Mouse (Mus musculus): Measurements from ENCODE around the gene Alkbh5.
"Not testable (repeated sequence)": the region's sequence is repeated elsewhere in the genome, so short reads cannot be mapped to it uniquely, and the experiment has no call there.

The Alkbh5 gene

GRCm38 (mm10) chr11:60538371-60539281, 2.4 kb downstream of the Alkbh5 start:
- H3K4me1 ChIP-seq (replicated peaks; ENCODE audit: low read depth, low read length), result peaks cover 59% of the 10 kb centered on the region
- no peaks in the 10 kb centered on the region for H3K27me3 ChIP-seq (ENCODE audit: insufficient read depth, low read length)
- H3K36me3 ChIP-seq (ENCODE audit: insufficient read depth, low read length), result peaks cover 46% of the 10 kb centered on the region
- H3K4me3 ChIP-seq (replicated peaks; ENCODE audit: low read length), result peak overlapping the region; percentile 96
- TF ChIP-seq CTCF (conservative IDR thresholded peaks at IDR 0.05; ENCODE audit: low read length) (no peak), POU5F1 (IDR thresholded peaks at IDR 0.05; ENCODE audit: borderline replicate concordance, low read length) (no peak), NANOG (IDR thresholded peaks at IDR 0.05; ENCODE audit: borderline replicate concordance, low read length) (no peak)
- no peaks in the 10 kb centered on the region for H3K9me3 ChIP-seq (ENCODE audit: low read length)

GRCm38 (mm10) chr11:60539540-60539939, 3.4 kb downstream of the Alkbh5 start:
- TF ChIP-seq POU5F1 (IDR thresholded peaks at IDR 0.05; ENCODE audit: borderline replicate concordance, low read length) (no peak), CTCF (conservative IDR thresholded peaks at IDR 0.05; ENCODE audit: low read length) (no peak)

GRCm38 (mm10) chr11:60540002-60540610, 3.9 kb downstream of the Alkbh5 start:
- TF ChIP-seq NANOG (IDR thresholded peaks at IDR 0.05; ENCODE audit: borderline replicate concordance, low read length) (no peak), POU5F1 (IDR thresholded peaks at IDR 0.05; ENCODE audit: borderline replicate concordance, low read length) (no peak), CTCF (conservative IDR thresholded peaks at IDR 0.05; ENCODE audit: low read length) (no peak)
- H3K9me3 ChIP-seq (ENCODE audit: low read length), result no peaks in the 10 kb centered on the region
- H3K4me3 ChIP-seq (replicated peaks; ENCODE audit: low read length), result peak overlapping the region; percentile 96
- H3K4me1 ChIP-seq (replicated peaks; ENCODE audit: low read depth, low read length), result peaks cover 64% of the 10 kb centered on the region
- peaks cover 60% of the 10 kb centered on the region for H3K36me3 ChIP-seq (ENCODE audit: insufficient read depth, low read length)
- H3K27me3 ChIP-seq (ENCODE audit: insufficient read depth, low read length), result no peaks in the 10 kb centered on the region

More at GRCm38 (mm10) chr11:60539540-60539939, 3.4 kb downstream of the Alkbh5 start:
- H3K4me1 ChIP-seq (replicated peaks; ENCODE audit: low read depth, low read length), result peaks cover 64% of the 10 kb centered on the region
- H3K27me3 ChIP-seq (ENCODE audit: insufficient read depth, low read length), result no peaks in the 10 kb centered on the region
- no peaks in the 10 kb centered on the region for H3K9me3 ChIP-seq (ENCODE audit: low read length)
- H3K4me3 ChIP-seq (replicated peaks; ENCODE audit: low read length), result peak overlapping the region; percentile 96
- peaks cover 55% of the 10 kb centered on the region for H3K36me3 ChIP-seq (ENCODE audit: insufficient read depth, low read length)

GRCm38 (mm10) chr11:60540761-60541160, 4.6 kb downstream of the Alkbh5 start:
- TF ChIP-seq CTCF (conservative IDR thresholded peaks at IDR 0.05; ENCODE audit: low read length) (no peak), POU5F1 (IDR thresholded peaks at IDR 0.05; ENCODE audit: borderline replicate concordance, low read length) (no peak), NANOG (IDR thresholded peaks at IDR 0.05; ENCODE audit: borderline replicate concordance, low read length) (no peak)
- Histone ChIP-seq H3K9me3 (ENCODE audit: low read length) (no peaks in the 10 kb centered on the region), H3K27me3 (ENCODE audit: insufficient read depth, low read length) (no peaks in the 10 kb centered on the region), H3K4me3 (replicated peaks; ENCODE audit: low read length) (peak overlapping the region; percentile 96), H3K36me3 (ENCODE audit: insufficient read depth, low read length) (peaks cover 67% of the 10 kb centered on the region), H3K4me1 (replicated peaks; ENCODE audit: low read depth, low read length) (peaks cover 62% of the 10 kb centered on the region)

GRCm38 (mm10) chr11:60541831-60542230, 5.7 kb downstream of the Alkbh5 start:
- H3K27me3 ChIP-seq (ENCODE audit: insufficient read depth, low read length), result no peaks in the 10 kb centered on the region
- TF ChIP-seq POU5F1 (IDR thresholded peaks at IDR 0.05; ENCODE audit: borderline replicate concordance, low read length), result no peak
- no peak for TF ChIP-seq CTCF (conservative IDR thresholded peaks at IDR 0.05; ENCODE audit: low read length)
- TF ChIP-seq NANOG (IDR thresholded peaks at IDR 0.05; ENCODE audit: borderline replicate concordance, low read length), result no peak
- 0 out of 2 replicates have a peak overlapping the region, but pooled peaks have one; percentile 14 for H3K4me3 ChIP-seq (replicated peaks; ENCODE audit: low read length)
- peaks cover 78% of the 10 kb centered on the region for H3K36me3 ChIP-seq (ENCODE audit: insufficient read depth, low read length)
- H3K4me1 ChIP-seq (replicated peaks; ENCODE audit: low read depth, low read length), result peaks cover 54% of the 10 kb centered on the region
- H3K9me3 ChIP-seq (ENCODE audit: low read length), result no peaks in the 10 kb centered on the region

- H3K4me3 ChIP-seq (replicated peaks; ENCODE audit: low read length); H3K9me3 ChIP-seq (ENCODE audit: low read length); H3K27me3 ChIP-seq (ENCODE audit: insufficient read depth, low read length): not testable (repeated sequence)
- H3K4me1 ChIP-seq (replicated peaks; ENCODE audit: low read depth, low read length), result peaks cover 63% of the 10 kb centered on the region
- peaks cover 91% of the 10 kb centered on the region for H3K36me3 ChIP-seq (ENCODE audit: insufficient read depth, low read length)
Observed at GRCm38 (mm10) chr11:60543211-60543610, 7.0 kb downstream of the Alkbh5 start.

- Histone ChIP-seq H3K27me3 (ENCODE audit: insufficient read depth, low read length) (no peaks in the 10 kb centered on the region), H3K4me1 (replicated peaks; ENCODE audit: low read depth, low read length) (peaks cover 62% of the 10 kb centered on the region), H3K9me3 (ENCODE audit: low read length) (no peaks in the 10 kb centered on the region), H3K4me3 (replicated peaks; ENCODE audit: low read length) (no peak overlapping the region), H3K36me3 (ENCODE audit: insufficient read depth, low read length) (peaks cover 98% of the 10 kb centered on the region)
- TF ChIP-seq POU5F1 (IDR thresholded peaks at IDR 0.05; ENCODE audit: borderline replicate concordance, low read length), result no peak
- no peak for TF ChIP-seq NANOG (IDR thresholded peaks at IDR 0.05; ENCODE audit: borderline replicate concordance, low read length)
- no peak for TF ChIP-seq CTCF (conservative IDR thresholded peaks at IDR 0.05; ENCODE audit: low read length)
Observed at GRCm38 (mm10) chr11:60545433-60545832, 9.3 kb downstream of the Alkbh5 start.

- Histone ChIP-seq H3K9me3 (ENCODE audit: low read length) (no peaks in the 10 kb centered on the region), H3K36me3 (ENCODE audit: insufficient read depth, low read length) (peaks cover 100% of the 10 kb centered on the region), H3K4me1 (replicated peaks; ENCODE audit: low read depth, low read length) (peaks cover 45% of the 10 kb centered on the region), H3K27me3 (ENCODE audit: insufficient read depth, low read length) (no peaks in the 10 kb centered on the region), H3K4me3 (replicated peaks; ENCODE audit: low read length) (no peak overlapping the region)
- TF ChIP-seq CTCF (conservative IDR thresholded peaks at IDR 0.05; ENCODE audit: low read length) (no peak), POU5F1 (IDR thresholded peaks at IDR 0.05; ENCODE audit: borderline replicate concordance, low read length) (no peak), NANOG (IDR thresholded peaks at IDR 0.05; ENCODE audit: borderline replicate concordance, low read length) (no peak)
Observed at GRCm38 (mm10) chr11:60548112-60548511, 11.9 kb downstream of the Alkbh5 start.
